Mouse (Mus musculus): ENCODE measurements around the gene Dnajc9.

Dnajc9 gene

DNA sequence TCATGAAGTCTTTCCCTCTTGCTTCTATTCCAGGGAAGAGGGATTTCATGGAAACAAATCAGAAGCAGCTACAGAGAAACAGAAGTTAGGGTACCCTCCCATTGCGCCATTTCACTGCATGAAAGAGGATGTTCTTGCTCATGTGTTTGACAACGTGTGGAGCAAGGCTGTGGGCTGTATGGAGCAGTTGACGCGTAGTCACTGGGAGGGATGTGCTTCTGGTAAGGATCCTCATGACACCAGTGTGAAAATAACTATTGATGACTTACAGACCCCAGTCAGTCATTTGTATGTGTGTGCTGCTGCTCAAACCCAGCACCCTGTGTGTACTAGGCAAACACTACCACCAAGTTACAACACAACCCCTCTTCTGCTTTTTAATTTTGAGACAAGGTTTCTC is 25.5 kb downstream of the Dnajc9 start:
- peak; percentile 48 for DNase-seq (ENCODE audit: low read depth)

DNA sequence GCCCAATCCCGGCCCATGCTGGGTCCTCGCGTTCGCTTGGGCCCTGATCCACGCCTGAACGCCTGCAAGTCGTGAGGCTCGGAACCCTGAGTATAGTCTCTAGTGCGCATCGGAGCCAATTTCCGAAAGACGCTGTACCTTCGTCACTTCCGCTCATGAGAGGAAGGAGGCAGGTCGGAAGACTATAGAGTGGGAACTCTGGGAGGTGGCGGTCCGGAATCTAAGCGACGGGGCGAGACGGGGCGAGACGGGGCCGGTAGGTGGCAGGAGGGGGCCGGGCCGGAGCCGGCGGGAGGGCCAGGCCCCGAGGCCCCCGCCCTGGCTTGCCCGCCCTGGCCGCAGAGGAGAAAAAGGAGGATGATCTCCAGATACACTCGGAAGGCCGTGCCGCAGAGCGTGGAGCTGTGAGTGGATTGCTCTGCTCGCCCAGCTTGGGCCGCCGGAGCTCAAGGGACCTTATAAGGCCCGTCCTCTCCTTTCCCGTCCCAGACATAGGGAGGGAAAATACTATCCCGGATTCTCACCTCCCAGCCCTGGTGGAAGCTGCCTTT is 40.6 kb downstream of the Dnajc9 start, which contains the start of the genes Ecd and Fam149b:
TSS of gene Ecd (minus strand) at position 131 of the 551 bp plus-strand sequence.
TSS of gene Fam149b (plus strand) at position 172 of the 551 bp plus-strand sequence.
- DNase-seq (ENCODE audit: low read depth), result peak; percentile 98

DNA sequence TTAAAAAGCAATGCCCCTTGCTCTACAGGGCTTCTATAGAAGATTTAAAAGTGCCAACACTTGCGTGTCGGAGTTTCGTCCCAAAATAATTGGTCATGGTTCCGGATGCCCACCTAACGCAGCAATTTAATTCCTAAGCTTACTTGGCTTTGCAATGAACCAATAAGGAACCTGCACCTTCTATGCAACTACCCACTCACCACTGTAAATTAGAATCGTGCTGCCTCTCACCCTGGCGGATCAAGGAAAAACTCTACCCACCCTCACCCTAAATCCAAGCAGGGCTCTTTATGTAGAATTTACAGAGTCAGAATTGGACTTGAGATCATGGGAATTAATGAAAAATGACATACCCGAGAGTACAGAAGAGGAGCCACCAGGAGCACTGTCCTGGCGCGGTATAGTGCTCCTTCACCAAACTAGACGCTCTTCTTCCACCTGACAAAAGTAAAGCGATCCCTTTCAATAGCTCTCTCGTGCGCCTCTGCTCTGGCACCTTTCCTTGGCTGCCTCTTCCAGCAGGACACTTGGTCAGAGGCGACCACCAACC is 41.2 kb downstream of the Dnajc9 start:
- no peak for DNase-seq (ENCODE audit: low read depth)

DNA sequence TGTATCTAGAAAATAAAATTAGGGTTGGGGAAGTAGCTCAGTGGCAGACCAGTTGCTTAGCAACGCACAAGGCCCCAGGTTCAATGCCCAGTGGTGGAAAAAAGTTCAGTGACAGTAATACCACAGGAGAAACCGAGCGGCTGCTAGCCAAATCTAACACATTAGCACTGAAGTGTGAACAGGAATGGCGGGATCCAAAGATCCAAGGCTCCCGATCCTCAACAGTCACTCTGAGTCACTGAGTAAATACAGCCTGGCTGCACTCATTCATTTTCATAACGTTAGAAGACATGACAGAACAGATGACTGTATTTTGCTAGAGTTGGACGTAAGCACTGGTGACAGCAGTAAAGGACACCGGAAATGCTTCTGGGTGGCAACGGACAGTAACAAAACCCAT is 42.8 kb downstream of the Dnajc9 start:
- DNase-seq (ENCODE audit: low read depth), result no peak

DNA sequence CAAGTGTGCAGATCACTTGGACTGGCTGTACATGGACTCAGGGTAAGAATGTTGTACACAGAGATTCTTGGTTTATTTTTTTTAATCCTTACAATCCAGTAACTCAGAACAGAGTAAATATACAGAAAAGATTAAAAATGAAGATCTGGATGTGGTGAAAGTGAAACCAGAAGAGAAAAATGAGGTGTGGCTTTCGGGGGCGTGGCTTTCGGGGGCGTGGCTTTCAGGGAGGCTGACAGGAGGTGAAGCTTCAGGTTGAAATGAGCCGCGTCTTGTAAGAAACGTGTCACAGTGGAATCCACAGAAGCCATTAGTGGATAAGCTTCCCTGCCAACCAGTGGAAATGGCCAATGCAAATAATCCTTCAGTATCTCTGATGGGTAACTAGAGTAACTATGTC is 47.8 kb downstream of the Dnajc9 start:
- peak; percentile 61 for DNase-seq (ENCODE audit: low read depth)

DNA sequence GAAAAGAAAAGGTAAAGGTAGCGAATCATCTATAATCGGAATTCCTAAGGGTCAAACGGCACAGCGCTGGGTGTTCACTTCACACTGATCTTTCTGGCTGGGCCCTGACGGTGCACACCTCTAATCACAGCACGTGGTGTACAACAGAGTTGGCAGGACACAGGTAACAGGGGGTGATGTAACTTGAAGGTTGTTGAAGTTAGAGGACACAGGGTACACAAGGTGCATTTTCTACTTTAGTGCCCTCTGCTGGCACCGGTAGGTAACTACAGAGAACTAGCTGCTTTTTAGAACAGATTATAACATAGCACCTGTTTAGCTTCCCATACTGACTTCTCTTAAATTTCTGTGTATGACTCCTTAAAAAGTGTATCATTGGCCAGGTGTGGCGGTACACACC is 48.6 kb downstream of the Dnajc9 start:
- DNase-seq (ENCODE audit: low read depth), result peak; percentile 64

DNA sequence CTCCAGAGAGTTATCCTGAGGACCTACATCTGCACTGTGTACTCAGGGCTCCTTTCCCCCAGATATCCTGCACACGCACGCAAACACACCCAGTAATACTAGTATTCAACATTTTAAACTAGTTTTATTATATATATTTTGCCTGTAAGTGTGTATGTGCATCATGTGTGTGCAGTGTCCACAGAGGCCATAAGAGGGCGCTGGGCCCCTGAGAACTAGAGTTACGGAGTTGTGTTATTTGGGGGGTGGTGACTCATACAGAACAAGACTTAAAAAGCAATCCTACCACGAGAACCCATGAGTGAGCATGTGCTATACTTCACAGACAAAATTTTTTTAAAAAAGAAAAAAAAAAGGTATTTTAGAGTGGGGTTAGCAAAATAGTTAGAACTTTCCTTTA is 49.3 kb downstream of the Dnajc9 start:
- DNase-seq (ENCODE audit: low read depth), result peak; percentile 26
